Mouse (Mus musculus): ENCODE data around the gene Inhbc. TPM values are rescaled to one million over a fixed set of nuclear protein-coding genes. Genes with fewer than 3 reads are reported as not detected.

The Inhbc gene
- polyA plus RNA-seq, 1 experiment from 2014 or later = not detected

DNA sequence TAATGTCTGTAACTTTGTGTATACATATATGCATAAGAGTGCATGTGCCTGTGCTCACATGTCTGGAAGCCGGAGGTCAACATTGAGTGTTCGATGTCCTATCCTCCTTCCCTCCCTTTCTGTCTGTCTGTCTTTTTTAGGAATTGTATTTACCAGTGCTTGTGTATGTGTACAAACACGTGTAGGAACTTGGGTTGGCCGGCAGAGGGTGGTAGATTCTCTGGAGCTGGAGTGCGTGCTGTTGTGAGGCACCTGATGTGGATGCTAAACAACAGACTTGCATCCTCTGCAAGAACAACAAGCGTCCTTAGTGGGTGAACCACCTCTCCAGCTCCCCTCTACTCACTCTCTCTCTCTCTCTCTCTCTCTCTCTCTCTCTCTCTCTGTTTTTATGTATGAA is 21.5 kb upstream of the Inhbc start:
- Histone ChIP-seq H3K9ac (no peak overlapping the region), H3K4me2 (no peak overlapping the region), H3K9me3 (ENCODE audit: low read depth, low read length) (no peaks in the 10 kb centered on the region), H3K4me1 (ENCODE audit: insufficient read depth) (no peaks in the 10 kb centered on the region), H3K4me3 (ENCODE audit: low read depth, low read length) (no peak overlapping the region), H3K27ac (ENCODE audit: low read depth) (no peak overlapping the region), H3K36me3 (ENCODE audit: insufficient read depth) (peaks cover 27% of the 10 kb centered on the region), H3K27me3 (ENCODE audit: insufficient read depth, low read length) (no peaks in the 10 kb centered on the region)
- ATAC-seq (ENCODE audit: insufficient read depth) = no peak
- 82% methylated on average over 6 of the region's 6 CpGs for WGBS
- no peak for TF ChIP-seq CTCF (IDR thresholded peaks at IDR 0.05; ENCODE audit: low read depth)
- DNase-seq = no peak

DNA sequence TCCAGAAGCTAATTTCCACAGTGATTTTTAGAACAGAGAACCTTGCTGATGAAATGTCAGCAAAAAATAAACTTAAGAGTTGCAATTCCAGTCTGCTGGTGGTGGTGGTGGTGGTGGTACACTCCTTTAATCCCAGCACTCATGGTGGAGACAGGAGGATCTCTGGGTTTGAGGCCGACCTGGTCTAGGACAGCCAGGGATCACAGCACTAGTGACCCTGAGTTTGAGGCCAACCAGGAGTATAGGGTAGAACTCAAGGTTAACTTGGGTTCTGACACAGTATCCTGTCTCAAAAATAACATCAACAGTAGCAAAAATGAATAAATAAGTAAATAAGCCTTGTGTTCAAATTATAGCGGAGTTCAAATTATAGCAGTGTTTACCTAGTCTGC is 11.5 kb upstream of the Inhbc start:
- Histone ChIP-seq H3K27ac (ENCODE audit: low read depth) (peak overlapping the region; percentile 94; the same call in 1 of the 2 replicates), H3K27me3 (ENCODE audit: insufficient read depth, low read length) (no peaks in the 10 kb centered on the region), H3K36me3 (ENCODE audit: insufficient read depth) (no peaks in the 10 kb centered on the region), H3K9ac (peak overlapping the region; percentile 97), H3K4me2 (peak overlapping the region; percentile 74), H3K9me3 (ENCODE audit: low read depth, low read length) (no peaks in the 10 kb centered on the region), H3K4me1 (ENCODE audit: insufficient read depth) (0 out of 2 replicates have a peak, but pooled peaks cover 8% of the 10 kb centered on the region), H3K4me3 (ENCODE audit: low read depth, low read length) (peak overlapping the region; percentile 60)
- DNase-seq = peak; percentile 9
- no peak for ATAC-seq (ENCODE audit: insufficient read depth)
- 43% methylated on average over 2 of the region's 2 CpGs for WGBS
- no peak for TF ChIP-seq CTCF (IDR thresholded peaks at IDR 0.05; ENCODE audit: low read depth)

DNA sequence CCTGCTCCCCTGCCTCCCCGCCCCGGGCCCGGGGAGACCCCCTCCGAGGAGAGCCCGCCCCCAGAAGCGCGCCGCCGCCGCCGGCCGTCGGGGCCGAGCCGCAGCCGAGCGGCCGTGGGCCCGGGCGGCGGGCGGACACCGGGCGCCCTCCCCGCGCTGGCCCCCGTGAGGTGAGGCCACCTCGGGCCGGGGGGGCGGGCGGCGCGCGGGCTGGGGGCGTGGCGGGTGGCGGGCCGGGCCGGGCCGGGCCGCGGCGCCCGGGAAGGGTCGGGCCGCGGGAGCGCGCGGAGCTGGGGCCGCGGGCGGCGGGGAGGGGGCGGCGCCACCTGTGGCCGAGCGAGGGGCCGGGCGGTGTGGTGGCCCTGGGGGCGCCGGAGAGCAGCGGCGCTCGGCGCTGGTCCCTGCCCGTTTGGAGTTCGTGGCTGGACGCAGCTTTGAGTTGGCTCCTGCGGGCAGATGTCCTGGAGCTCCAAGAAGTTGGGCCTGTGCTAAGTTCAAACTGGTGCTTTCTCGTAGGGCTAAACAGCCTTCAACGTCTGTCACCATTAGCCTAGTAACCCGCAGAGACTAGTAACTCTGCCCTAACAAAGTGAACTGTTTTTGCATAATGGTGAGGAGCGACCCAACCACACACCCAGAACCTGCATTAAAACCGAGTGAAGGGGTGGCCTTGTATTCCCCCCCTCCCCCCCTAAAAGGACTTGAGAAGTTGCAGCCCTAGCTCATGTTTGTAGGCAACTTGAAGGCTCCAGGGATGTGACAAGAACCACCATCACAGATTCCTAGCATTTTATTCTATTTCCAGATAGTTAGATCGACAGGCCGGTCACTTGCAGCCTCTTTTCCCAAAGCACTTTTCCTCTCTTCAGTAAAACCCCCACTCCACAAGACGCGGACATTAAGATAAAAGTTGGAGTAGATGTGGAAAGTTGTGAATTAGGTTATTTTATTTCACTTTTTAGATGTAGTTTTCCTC is 10.8 kb upstream of the Inhbc start:
- TF ChIP-seq CTCF (IDR thresholded peaks at IDR 0.05; ENCODE audit: low read depth) = 0 out of 2 replicates have a peak, but pooled peaks have one; percentile 5
- Histone ChIP-seq H3K4me1 (ENCODE audit: insufficient read depth) (0 out of 2 replicates have a peak, but pooled peaks cover 8% of the 10 kb centered on the region), H3K27ac (ENCODE audit: low read depth) (peak overlapping the region; percentile 94), H3K4me3 (ENCODE audit: low read depth, low read length) (peak overlapping the region; percentile 60), H3K9ac (peak overlapping the region; percentile 97), H3K9me3 (ENCODE audit: low read depth, low read length) (no peaks in the 10 kb centered on the region), H3K27me3 (ENCODE audit: insufficient read depth, low read length) (no peaks in the 10 kb centered on the region), H3K36me3 (ENCODE audit: insufficient read depth) (no peaks in the 10 kb centered on the region), H3K4me2 (peak overlapping the region; percentile 74)
- peak; percentile 85 for DNase-seq
- peak; percentile 89 for ATAC-seq (ENCODE audit: insufficient read depth)
- under 1% methylated on average over 36 of the region's 79 CpGs for WGBS

DNA sequence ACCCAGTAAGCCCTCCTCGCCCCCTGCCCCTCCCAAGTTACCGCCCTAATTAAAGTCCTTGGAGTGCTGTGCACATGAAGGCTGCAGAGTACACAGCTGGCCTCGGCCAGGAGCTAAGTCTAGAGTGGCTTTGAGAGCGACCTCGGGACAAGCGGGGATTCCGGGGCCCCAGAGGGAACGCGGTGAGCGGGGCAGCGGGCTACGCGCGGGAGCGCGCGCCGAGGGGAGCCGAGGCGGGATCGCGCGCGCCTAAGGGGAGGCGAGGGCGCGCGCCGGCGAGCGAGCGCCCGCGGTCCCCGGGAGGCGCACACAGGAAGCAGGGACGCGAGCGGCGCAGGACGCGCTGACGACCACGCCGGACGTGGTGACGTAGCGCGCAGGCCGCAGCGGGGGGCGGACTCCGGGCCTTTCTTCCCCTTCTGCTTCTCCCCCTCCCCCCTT is 10.0 kb upstream of the Inhbc start, which contains the start of gene R3hdm2:
TSS of gene R3hdm2 (plus strand) at position 77 of the 441 bp plus-strand sequence.
- WGBS = under 1% methylated on average over 44 of the region's 53 CpGs
- ATAC-seq (ENCODE audit: insufficient read depth) = peak; percentile 98
- H3K9ac ChIP-seq = peak within 1 kb of the TSS; percentile 97
- peak; percentile 98 for DNase-seq
- no peak for TF ChIP-seq CTCF (IDR thresholded peaks at IDR 0.05; ENCODE audit: low read depth)
- no peaks in the 10 kb centered on the region for H3K36me3 ChIP-seq (ENCODE audit: insufficient read depth)
- peak within 1 kb of the TSS; percentile 94 for H3K27ac ChIP-seq (ENCODE audit: low read depth)
- H3K4me1 ChIP-seq (ENCODE audit: insufficient read depth) = 0 out of 2 replicates have a peak, but pooled peaks cover 8% of the 10 kb centered on the region
- H3K4me3 ChIP-seq (ENCODE audit: low read depth, low read length) = peak within 1 kb of the TSS; percentile 60
- peak within 1 kb of the TSS; percentile 74 for H3K4me2 ChIP-seq
- H3K9me3 ChIP-seq (ENCODE audit: low read depth, low read length) = no peaks in the 10 kb centered on the region
- H3K27me3 ChIP-seq (ENCODE audit: insufficient read depth, low read length) = no peaks in the 10 kb centered on the region

DNA sequence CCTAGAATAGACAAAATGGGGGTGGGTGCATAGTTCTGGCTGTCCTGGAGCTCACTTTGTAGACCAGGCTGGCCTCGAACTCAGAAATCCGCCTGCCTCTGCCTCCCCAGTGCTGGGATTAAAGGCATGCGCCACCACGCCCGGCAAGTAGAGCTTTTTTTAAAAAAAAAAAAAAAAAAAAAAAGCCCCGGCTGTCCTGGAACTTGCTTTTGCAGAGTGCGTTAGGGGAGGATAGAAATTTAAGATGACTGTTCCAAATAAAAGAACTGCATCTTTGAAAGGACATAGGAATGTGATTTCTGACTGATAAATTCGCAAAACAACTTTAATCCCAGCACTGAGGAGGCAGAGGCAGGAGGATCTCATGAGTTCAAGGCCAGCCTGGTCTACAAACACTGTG is 9.4 kb upstream of the Inhbc start:
- H3K4me2 ChIP-seq = peak overlapping the region; percentile 74
- H3K9ac ChIP-seq = peak overlapping the region; percentile 97
- WGBS = 79% methylated on average over 8 of the region's 8 CpGs
- peak overlapping the region; percentile 60 for H3K4me3 ChIP-seq (ENCODE audit: low read depth, low read length)
- H3K4me1 ChIP-seq (ENCODE audit: insufficient read depth) = 0 out of 2 replicates have a peak, but pooled peaks cover 8% of the 10 kb centered on the region
- H3K36me3 ChIP-seq (ENCODE audit: insufficient read depth) = no peaks in the 10 kb centered on the region
- TF ChIP-seq CTCF (IDR thresholded peaks at IDR 0.05; ENCODE audit: low read depth) = no peak
- H3K27ac ChIP-seq (ENCODE audit: low read depth) = peak overlapping the region; percentile 94; the same call in 1 of the 2 replicates
- no peaks in the 10 kb centered on the region for H3K27me3 ChIP-seq (ENCODE audit: insufficient read depth, low read length)
- ATAC-seq (ENCODE audit: insufficient read depth) = no peak
- DNase-seq = no peak
- H3K9me3 ChIP-seq (ENCODE audit: low read depth, low read length) = no peaks in the 10 kb centered on the region

DNA sequence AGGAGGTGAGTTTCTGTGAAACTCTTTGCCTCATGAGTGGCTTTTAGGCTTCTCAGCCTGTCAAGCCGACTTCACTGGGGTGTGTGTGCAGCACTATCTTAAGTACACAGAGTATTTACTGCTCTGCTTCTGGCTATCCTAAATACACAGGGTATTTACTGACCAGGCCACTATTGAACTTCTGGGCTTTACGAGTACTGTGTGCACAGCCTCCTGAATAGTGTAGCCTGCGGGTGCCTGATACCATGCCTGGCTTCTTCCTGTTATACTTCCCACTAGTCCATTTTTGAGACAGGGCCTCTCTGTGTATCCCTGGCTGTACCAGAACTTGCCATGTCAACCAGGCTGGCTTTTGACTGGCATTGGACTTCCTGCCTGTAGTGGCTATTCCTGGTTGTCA is 7.5 kb upstream of the Inhbc start:
- 47% methylated on average over 3 of the region's 3 CpGs for WGBS
- no peaks in the 10 kb centered on the region for H3K36me3 ChIP-seq (ENCODE audit: insufficient read depth)
- no peaks in the 10 kb centered on the region for H3K9me3 ChIP-seq (ENCODE audit: low read depth, low read length)
- ATAC-seq (ENCODE audit: insufficient read depth) (no peak), DNase-seq (no peak)
- H3K27ac ChIP-seq (ENCODE audit: low read depth) = no peak overlapping the region
- no peak overlapping the region for H3K9ac ChIP-seq
- no peaks in the 10 kb centered on the region for H3K27me3 ChIP-seq (ENCODE audit: insufficient read depth, low read length)
- 0 out of 2 replicates have a peak, but pooled peaks cover 8% of the 10 kb centered on the region for H3K4me1 ChIP-seq (ENCODE audit: insufficient read depth)
- no peak overlapping the region for H3K4me3 ChIP-seq (ENCODE audit: low read depth, low read length)
- no peak for TF ChIP-seq CTCF (IDR thresholded peaks at IDR 0.05; ENCODE audit: low read depth)
- H3K4me2 ChIP-seq = no peak overlapping the region

DNA sequence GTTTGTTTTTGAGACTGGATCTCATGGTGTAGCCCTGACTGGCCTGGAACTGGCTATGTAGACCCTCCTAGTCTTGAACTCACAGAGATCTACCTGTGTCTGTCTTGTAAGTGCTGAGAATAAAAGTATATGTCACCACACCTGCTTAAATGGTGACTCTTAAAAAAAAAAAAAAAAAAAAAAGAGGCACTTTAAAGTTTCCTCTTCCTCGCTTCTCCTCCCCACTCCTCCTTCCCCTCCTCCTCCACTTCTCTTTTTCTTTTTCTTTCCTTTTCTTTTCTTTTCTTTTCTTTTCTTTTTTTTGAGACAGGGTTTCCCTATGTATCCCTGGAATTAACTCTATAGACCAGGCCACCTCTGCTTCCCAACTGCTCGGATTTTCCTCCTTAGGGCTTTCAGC is 792 bp upstream of the Inhbc start:
- no peak overlapping the region for H3K4me3 ChIP-seq (ENCODE audit: low read depth, low read length)
- WGBS = 78% methylated on average over 2 of the region's 2 CpGs
- no peaks in the 10 kb centered on the region for H3K9me3 ChIP-seq (ENCODE audit: low read depth, low read length)
- TF ChIP-seq CTCF (IDR thresholded peaks at IDR 0.05; ENCODE audit: low read depth) = no peak
- H3K4me1 ChIP-seq (ENCODE audit: insufficient read depth) = no peaks in the 10 kb centered on the region
- ATAC-seq (ENCODE audit: insufficient read depth) (no peak), DNase-seq (no peak)
- H3K27me3 ChIP-seq (ENCODE audit: insufficient read depth, low read length) = no peaks in the 10 kb centered on the region
- no peak overlapping the region for H3K27ac ChIP-seq (ENCODE audit: low read depth)
- H3K4me2 ChIP-seq = no peak overlapping the region
- H3K9ac ChIP-seq = no peak overlapping the region
- no peaks in the 10 kb centered on the region for H3K36me3 ChIP-seq (ENCODE audit: insufficient read depth)
